Mouse (Mus musculus) thymus, adult 2 months (tissue): Measurements from ENCODE around the gene Tnn. TPM values are rescaled to one million over a fixed set of nuclear protein-coding genes. Genes with fewer than 3 reads are reported as not detected.

Experiments used
- DNase-seq: peaks from one replicate; pipeline ENCODE4 v3.0.0; 2021
- H3K27ac ChIP-seq: fragments of 200-500 bp; 2 replicates; pipeline ENCODE4 v1.5.1; 2012; ENCODE audit warnings: low read length, control low read depth; ENCODE audit not compliant: control insufficient read depth, insufficient read depth
- H3K27me3 ChIP-seq: fragments of 200-500 bp; 2 replicates; pipeline ENCODE4 v1.6.1; 2012; ENCODE audit warnings: mild to moderate bottlenecking, low read length, moderate library complexity, mixed read lengths; ENCODE audit not compliant: control insufficient read depth, insufficient read depth
- H3K36me3 ChIP-seq: fragments of 200-500 bp; 2 replicates; pipeline ENCODE4 v1.6.1; 2012; ENCODE audit warnings: mild to moderate bottlenecking, low read length, moderate library complexity; ENCODE audit not compliant: control insufficient read depth, insufficient read depth
- H3K4me1 ChIP-seq: fragments of 200-500 bp; replicated peaks from 2 replicates; pipeline ENCODE4 v1.6.1; 2012; ENCODE audit warnings: low read length; ENCODE audit not compliant: control insufficient read depth, insufficient read depth
- H3K4me3 ChIP-seq: fragments of 200-500 bp; 2 replicates; pipeline ENCODE4 v1.5.1; 2012; ENCODE audit warnings: mild to moderate bottlenecking, low read length, control low read depth, moderate library complexity; ENCODE audit not compliant: control insufficient read depth, insufficient read depth
- CTCF ChIP-seq: fragments of 200-500 bp; IDR thresholded peaks from 2 replicates; pipeline ENCODE4 v1.5.1; 2012; ENCODE audit warnings: mild to moderate bottlenecking, control low read depth, low read length, moderate library complexity, borderline replicate concordance; ENCODE audit not compliant: control insufficient read depth, poor library complexity, insufficient read depth; ENCODE audit errors: extremely low read depth
- POLR2A ChIP-seq: fragments of 200-500 bp; IDR thresholded peaks from 2 replicates; pipeline ENCODE4 v1.6.1; 2012; ENCODE audit warnings: mild to moderate bottlenecking, low read length, control low read depth, moderate library complexity; ENCODE audit not compliant: control insufficient read depth, poor library complexity, insufficient read depth; ENCODE audit errors: extremely low read depth
- WGBS: fragments of 180-500 bp; shearing (Covaris S2); methylation state at CpG from one replicate; pipeline ENCODE4 v1.1.7; 2018; 5-methylcytosine and 5-hydroxymethylcytosine counted together
- polyA plus RNA-seq: library from polyadenylated mRNA; depleted of rRNA; stranded (reverse); fragments of >200 nt; gene quantifications from 2 replicates; pipeline ENCODE4 v1.2.3, GENCODE M21; 2012

The Tnn gene
- polyA plus RNA-seq, 1 experiment, result 0.12 TPM

- Histone ChIP-seq H3K4me3 (no peak overlapping the region), H3K27ac (peak overlapping the region; percentile 90), H3K27me3 (no peaks in the 10 kb centered on the region), H3K36me3 (no peaks in the 10 kb centered on the region; the same call in 1 of the 2 replicates), H3K4me1 (peaks cover 25% of the 10 kb centered on the region)
- DNase-seq, result no peak
- 62% methylated on average over 5 of the region's 5 CpGs for WGBS
- TF ChIP-seq POLR2A (no peak), CTCF (no peak)
These were observed 98.9 kb downstream of the Tnn start for GRCm38 (mm10) chr1:160054366-160055078.

- Histone ChIP-seq H3K4me3 (no peak overlapping the region), H3K27ac (peak overlapping the region; percentile 90), H3K36me3 (no peaks in the 10 kb centered on the region; the same call in 1 of the 2 replicates), H3K4me1 (peaks cover 25% of the 10 kb centered on the region), H3K27me3 (no peaks in the 10 kb centered on the region)
- TF ChIP-seq POLR2A (no peak), CTCF (no peak)
- DNase-seq, result no peak
- 26% methylated on average over 5 of the region's 5 CpGs for WGBS
These were observed 99.7 kb downstream of the Tnn start for GRCm38 (mm10) chr1:160053510-160054305.

GRCm38 (mm10) chr1:160052556-160053315 lies 100.6 kb downstream of the Tnn start:
- DNase-seq, result no peak
- Histone ChIP-seq H3K4me3 (no peak overlapping the region), H3K36me3 (no peaks in the 10 kb centered on the region; the same call in 1 of the 2 replicates), H3K27me3 (no peaks in the 10 kb centered on the region), H3K4me1 (peaks cover 29% of the 10 kb centered on the region), H3K27ac (peak overlapping the region; percentile 68; the same call in 1 of the 2 replicates)
- TF ChIP-seq CTCF (no peak), POLR2A (no peak)
- WGBS, result 91% methylated on average over 2 of the region's 2 CpGs

- Histone ChIP-seq H3K36me3 (no peaks in the 10 kb centered on the region; the same call in 1 of the 2 replicates), H3K4me3 (no peak overlapping the region), H3K27me3 (no peaks in the 10 kb centered on the region), H3K27ac (no peak overlapping the region), H3K4me1 (peaks cover 36% of the 10 kb centered on the region)
- WGBS, result 98% methylated on average over 6 of the region's 6 CpGs
- no peak for TF ChIP-seq CTCF
- TF ChIP-seq POLR2A, result no peak
- DNase-seq, result no peak
These were observed 102.5 kb downstream of the Tnn start for GRCm38 (mm10) chr1:160050898-160051297.

- TF ChIP-seq CTCF, result no peak
- no peak for TF ChIP-seq POLR2A
- 95% methylated on average over 5 of the region's 5 CpGs for WGBS
- DNase-seq, result no peak
- peaks cover 34% of the 10 kb centered on the region for H3K4me1 ChIP-seq
- no peaks in the 10 kb centered on the region for H3K27me3 ChIP-seq
- H3K36me3 ChIP-seq, result no peaks in the 10 kb centered on the region; the same call in 1 of the 2 replicates
- no peak overlapping the region for H3K4me3 ChIP-seq
- no peak overlapping the region for H3K27ac ChIP-seq
These were observed 104.1 kb downstream of the Tnn start for GRCm38 (mm10) chr1:160049131-160049880.
